Mouse (Mus musculus) thymus, adult 2 months (tissue): ENCODE data around the gene Nr5a2.

Source experiments
- CTCF ChIP-seq: fragments of 200-500 bp; IDR thresholded peaks from 2 replicates; pipeline ENCODE4 v1.5.1; 2012; ENCODE audit warnings: mild to moderate bottlenecking, control low read depth, low read length, moderate library complexity, borderline replicate concordance; ENCODE audit not compliant: control insufficient read depth, poor library complexity, insufficient read depth; ENCODE audit errors: extremely low read depth
- POLR2A ChIP-seq: fragments of 200-500 bp; IDR thresholded peaks from 2 replicates; pipeline ENCODE4 v1.6.1; 2012; ENCODE audit warnings: mild to moderate bottlenecking, low read length, control low read depth, moderate library complexity; ENCODE audit not compliant: control insufficient read depth, poor library complexity, insufficient read depth; ENCODE audit errors: extremely low read depth

DNA sequence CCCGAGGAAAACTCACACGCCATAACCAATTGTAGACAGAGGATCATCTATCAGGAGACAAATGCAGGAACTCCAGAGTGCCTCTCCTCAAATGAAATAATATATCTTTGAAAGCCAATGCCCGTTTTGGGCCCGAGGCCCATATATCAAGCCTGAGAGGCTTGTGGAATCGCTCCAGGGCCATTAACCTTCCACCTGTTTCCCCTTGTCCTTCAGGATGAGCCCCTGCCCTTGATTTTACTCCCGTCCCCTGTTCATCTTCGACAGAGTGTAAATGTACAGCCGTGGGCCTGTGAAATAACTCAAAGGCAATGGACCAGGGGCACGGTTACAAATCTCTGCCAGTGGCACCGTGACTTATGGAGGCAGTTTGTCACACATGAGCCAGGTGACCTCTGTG is 48.3 kb downstream of the Nr5a2 start:
- TF ChIP-seq POLR2A = no peak
- no peak for TF ChIP-seq CTCF
